Mouse (Mus musculus): Measurements from ENCODE around the gene Hdac7. TPM values are rescaled to one million over a fixed set of nuclear protein-coding genes. Genes with fewer than 3 reads are reported as not detected.
"Not testable (repeated sequence)": the region's sequence is repeated elsewhere in the genome, so short reads cannot be mapped to it uniquely, and the experiment has no call there.

The Hdac7 gene
- polyA plus RNA-seq, 1 experiment from 2014 or later, result 7.8 TPM

DNA sequence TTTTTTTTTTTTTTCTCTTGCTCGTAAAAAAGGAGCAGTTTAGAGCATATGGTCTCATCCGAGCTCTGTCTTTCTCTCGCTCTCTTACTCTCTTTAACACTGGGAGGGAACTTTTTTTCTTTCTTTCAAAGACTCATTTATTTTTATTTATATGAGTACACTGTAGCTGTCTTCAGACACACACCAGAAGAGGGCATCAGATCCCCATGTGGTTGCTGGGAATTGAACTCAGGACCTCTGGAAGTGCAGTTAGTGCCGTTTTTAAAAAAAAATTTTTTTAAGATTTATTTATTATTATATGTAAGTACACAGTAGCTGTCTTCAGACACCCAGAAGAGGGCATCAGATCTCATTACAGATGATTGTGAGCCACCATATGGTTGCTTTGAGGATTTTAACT is 25.8 kb upstream of the Hdac7 start:
- H3K4me3 ChIP-seq (ENCODE audit: low read depth, low read length); H3K27me3 ChIP-seq (replicated peaks; ENCODE audit: control insufficient read depth, insufficient read depth, low read length); H3K4me2 ChIP-seq (replicated peaks; ENCODE audit: low read depth); H3K9ac ChIP-seq (ENCODE audit: low read depth, low read length); H3K9me3 ChIP-seq (ENCODE audit: control insufficient read depth); ATAC-seq; H3K4me1 ChIP-seq (replicated peaks; ENCODE audit: control insufficient read depth, insufficient read depth, low read length); H3K27ac ChIP-seq (ENCODE audit: low read depth, low read length): not testable (repeated sequence)
- WGBS, result 72% methylated on average over 4 of the region's 4 CpGs
- H3K36me3 ChIP-seq (ENCODE audit: control insufficient read depth, insufficient read depth), result peaks cover 23% of the 10 kb centered on the region
- peak; percentile 32 for TF ChIP-seq CTCF (IDR thresholded peaks at IDR 0.05; ENCODE audit: low read depth)

DNA sequence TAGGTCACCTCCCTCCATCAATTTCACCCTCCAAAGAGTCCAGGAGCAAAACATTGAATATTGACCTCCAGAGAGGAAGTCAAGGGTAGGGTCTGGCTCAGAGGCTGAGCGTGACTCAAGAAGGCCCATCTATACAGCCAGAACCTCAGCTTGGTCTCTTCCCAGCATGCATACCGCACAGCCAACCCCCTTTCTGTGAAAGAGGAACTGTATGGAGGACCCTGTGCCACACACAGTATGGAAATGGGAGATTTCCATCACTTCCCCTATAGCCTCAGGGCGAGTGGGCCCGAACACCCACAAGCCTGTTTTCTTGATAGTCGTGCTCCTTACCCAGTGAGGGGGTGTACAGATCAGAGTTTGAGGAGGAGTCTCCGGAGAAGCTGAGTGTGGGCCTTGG is 24.7 kb upstream of the Hdac7 start:
- Histone ChIP-seq H3K27me3 (replicated peaks; ENCODE audit: control insufficient read depth, insufficient read depth, low read length) (no peaks in the 10 kb centered on the region), H3K4me1 (replicated peaks; ENCODE audit: control insufficient read depth, insufficient read depth, low read length) (no peaks in the 10 kb centered on the region), H3K9ac (ENCODE audit: low read depth, low read length) (no peak overlapping the region), H3K4me2 (replicated peaks; ENCODE audit: low read depth) (no peak overlapping the region), H3K9me3 (ENCODE audit: control insufficient read depth) (peaks cover 8% of the 10 kb centered on the region; the same call in 1 of the 2 replicates), H3K4me3 (ENCODE audit: low read depth, low read length) (no peak overlapping the region), H3K36me3 (ENCODE audit: control insufficient read depth, insufficient read depth) (peaks cover 23% of the 10 kb centered on the region), H3K27ac (ENCODE audit: low read depth, low read length) (no peak overlapping the region)
- 0 out of 2 replicates have a peak, but pooled peaks have one; percentile 19 for ATAC-seq
- no peak for TF ChIP-seq CTCF (IDR thresholded peaks at IDR 0.05; ENCODE audit: low read depth)
- 90% methylated on average over 6 of the region's 6 CpGs for WGBS

DNA sequence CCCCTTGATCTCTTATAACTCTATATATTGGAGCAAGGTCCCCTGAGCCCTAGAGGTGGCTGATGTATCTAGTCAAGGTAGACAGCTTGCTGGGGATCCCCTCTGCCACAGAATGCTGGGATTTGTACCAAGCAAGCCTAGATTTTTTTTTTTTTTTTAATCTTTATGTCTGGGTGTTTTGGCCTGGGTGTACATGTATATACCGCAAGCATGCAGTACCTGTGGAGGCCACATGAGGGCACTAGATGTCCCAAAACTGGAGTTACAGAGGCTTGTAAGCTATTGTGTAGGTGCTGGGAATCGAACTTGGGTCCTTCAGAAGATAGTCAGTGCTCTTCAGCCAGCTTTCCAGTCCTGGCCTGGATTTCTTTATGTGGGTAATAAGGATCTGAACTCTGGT is 21.7 kb upstream of the Hdac7 start:
- Histone ChIP-seq H3K9me3 (ENCODE audit: control insufficient read depth) (peaks cover 8% of the 10 kb centered on the region; the same call in 1 of the 2 replicates), H3K4me3 (ENCODE audit: low read depth, low read length) (no peak overlapping the region), H3K36me3 (ENCODE audit: control insufficient read depth, insufficient read depth) (peaks cover 23% of the 10 kb centered on the region), H3K4me2 (replicated peaks; ENCODE audit: low read depth) (no peak overlapping the region), H3K9ac (ENCODE audit: low read depth, low read length) (no peak overlapping the region), H3K27ac (ENCODE audit: low read depth, low read length) (no peak overlapping the region), H3K27me3 (replicated peaks; ENCODE audit: control insufficient read depth, insufficient read depth, low read length) (no peaks in the 10 kb centered on the region), H3K4me1 (replicated peaks; ENCODE audit: control insufficient read depth, insufficient read depth, low read length) (no peaks in the 10 kb centered on the region)
- peak; percentile 58 for TF ChIP-seq CTCF (IDR thresholded peaks at IDR 0.05; ENCODE audit: low read depth)
- 96% methylated on average over 2 of the region's 2 CpGs for WGBS
- ATAC-seq, result no peak

DNA sequence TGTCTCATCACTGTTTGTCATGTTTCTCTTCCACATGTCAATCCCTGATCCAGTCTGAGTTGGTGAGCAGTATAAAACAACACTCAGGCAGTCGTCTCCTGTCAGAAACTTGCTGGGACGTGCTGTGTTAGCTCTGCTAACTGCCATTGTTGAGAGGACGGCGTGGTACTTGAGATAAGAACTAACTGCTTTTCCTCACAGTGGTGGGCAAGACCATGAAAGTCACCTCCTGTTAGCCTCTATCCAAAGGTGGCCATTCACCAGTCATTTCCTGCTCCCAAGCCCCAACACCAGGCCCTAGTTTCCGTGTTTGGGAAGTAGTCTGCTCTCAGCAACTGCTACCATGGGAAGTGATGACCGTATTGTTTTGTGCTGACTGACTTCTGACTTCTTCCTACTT is 20.9 kb upstream of the Hdac7 start:
- Histone ChIP-seq H3K27me3 (replicated peaks; ENCODE audit: control insufficient read depth, insufficient read depth, low read length) (no peaks in the 10 kb centered on the region), H3K27ac (ENCODE audit: low read depth, low read length) (no peak overlapping the region), H3K9me3 (ENCODE audit: control insufficient read depth) (peaks cover 8% of the 10 kb centered on the region; the same call in 1 of the 2 replicates), H3K4me1 (replicated peaks; ENCODE audit: control insufficient read depth, insufficient read depth, low read length) (no peaks in the 10 kb centered on the region), H3K4me2 (replicated peaks; ENCODE audit: low read depth) (no peak overlapping the region), H3K9ac (ENCODE audit: low read depth, low read length) (no peak overlapping the region), H3K4me3 (ENCODE audit: low read depth, low read length) (no peak overlapping the region), H3K36me3 (ENCODE audit: control insufficient read depth, insufficient read depth) (peaks cover 23% of the 10 kb centered on the region)
- WGBS, result 46% methylated on average over 6 of the region's 6 CpGs
- TF ChIP-seq CTCF (IDR thresholded peaks at IDR 0.05; ENCODE audit: low read depth), result no peak
- no peak for ATAC-seq

DNA sequence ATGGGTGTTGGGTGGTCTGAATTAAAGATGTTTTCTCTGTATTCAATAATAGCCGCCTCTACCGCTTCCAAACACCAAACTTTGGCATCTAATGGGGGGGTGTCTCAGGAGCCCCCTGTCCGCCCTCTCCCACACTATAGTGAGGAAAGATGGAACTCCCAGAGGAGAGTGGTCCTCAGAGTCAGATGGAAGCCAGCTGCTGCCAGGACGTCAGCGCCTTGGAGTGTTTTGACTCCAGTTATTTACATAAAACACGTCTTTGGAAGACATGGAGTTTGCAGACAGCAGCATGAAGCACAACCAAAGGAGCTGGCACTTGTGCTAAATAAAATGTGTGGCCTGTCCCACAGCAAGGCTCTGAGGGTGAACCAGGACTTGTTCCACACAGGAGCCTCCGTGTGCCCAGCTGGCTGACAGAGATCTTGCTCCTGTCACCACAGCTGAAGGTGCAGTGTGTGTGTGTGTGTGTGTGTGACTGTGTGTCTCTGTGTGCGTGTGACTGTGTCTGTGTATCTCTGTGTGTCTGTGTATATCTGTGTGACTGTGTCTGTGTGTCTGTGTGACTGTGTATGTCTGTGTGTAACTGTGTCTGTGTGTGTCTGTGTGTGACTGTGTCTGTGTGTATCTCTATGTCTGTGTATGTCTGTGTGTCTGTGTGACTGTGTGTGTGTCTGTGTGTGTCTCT is 20.2 kb upstream of the Hdac7 start:
- no peak for TF ChIP-seq CTCF (IDR thresholded peaks at IDR 0.05; ENCODE audit: low read depth)
- no peaks in the 10 kb centered on the region for H3K27me3 ChIP-seq (replicated peaks; ENCODE audit: control insufficient read depth, insufficient read depth, low read length)
- peaks cover 23% of the 10 kb centered on the region for H3K36me3 ChIP-seq (ENCODE audit: control insufficient read depth, insufficient read depth)
- ATAC-seq, result no peak
- H3K27ac ChIP-seq (ENCODE audit: low read depth, low read length), result no peak overlapping the region
- H3K4me1 ChIP-seq (replicated peaks; ENCODE audit: control insufficient read depth, insufficient read depth, low read length), result no peaks in the 10 kb centered on the region
- H3K4me2 ChIP-seq (replicated peaks; ENCODE audit: low read depth), result no peak overlapping the region
- H3K9ac ChIP-seq (ENCODE audit: low read depth, low read length), result no peak overlapping the region
- peaks cover 8% of the 10 kb centered on the region; the same call in 1 of the 2 replicates for H3K9me3 ChIP-seq (ENCODE audit: control insufficient read depth)
- H3K4me3 ChIP-seq (ENCODE audit: low read depth, low read length), result no peak overlapping the region
- 62% methylated on average over 8 of the region's 8 CpGs for WGBS

DNA sequence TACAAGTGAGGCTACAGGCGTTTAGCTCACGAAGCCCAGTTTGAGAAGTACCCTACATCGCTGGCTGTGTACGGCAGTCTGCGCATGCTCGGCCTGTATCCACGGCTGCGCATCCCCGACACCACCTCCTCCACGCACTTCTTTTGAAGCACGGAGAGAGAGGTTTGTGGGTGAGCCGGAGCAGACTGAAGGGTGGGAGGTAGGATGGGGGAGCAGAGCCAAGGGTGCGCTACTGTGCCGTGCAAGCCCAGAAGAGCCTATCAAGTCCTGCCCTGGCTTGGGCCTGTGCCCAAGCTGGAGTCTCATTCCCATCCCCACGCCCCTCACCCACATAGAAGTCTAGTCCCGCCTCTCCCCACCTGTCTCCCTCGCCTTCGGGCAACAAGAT is 19.2 kb upstream of the Hdac7 start:
- WGBS, result 77% methylated on average over 18 of the region's 18 CpGs
- no peaks in the 10 kb centered on the region for H3K4me1 ChIP-seq (replicated peaks; ENCODE audit: control insufficient read depth, insufficient read depth, low read length)
- H3K27me3 ChIP-seq (replicated peaks; ENCODE audit: control insufficient read depth, insufficient read depth, low read length), result no peaks in the 10 kb centered on the region
- H3K36me3 ChIP-seq (ENCODE audit: control insufficient read depth, insufficient read depth), result peaks cover 19% of the 10 kb centered on the region
- peaks cover 8% of the 10 kb centered on the region; the same call in 1 of the 2 replicates for H3K9me3 ChIP-seq (ENCODE audit: control insufficient read depth)
- no peak overlapping the region for H3K4me3 ChIP-seq (ENCODE audit: low read depth, low read length)
- no peak for ATAC-seq
- no peak for TF ChIP-seq CTCF (IDR thresholded peaks at IDR 0.05; ENCODE audit: low read depth)
- no peak overlapping the region for H3K27ac ChIP-seq (ENCODE audit: low read depth, low read length)
- H3K9ac ChIP-seq (ENCODE audit: low read depth, low read length), result no peak overlapping the region
- H3K4me2 ChIP-seq (replicated peaks; ENCODE audit: low read depth), result no peak overlapping the region
